Mouse (Mus musculus): ENCODE results near the gene Wfdc1.

GRCm38 (mm10) chr8:119713421-119713820, 47.3 kb downstream of the Wfdc1 start:
- TF ChIP-seq CHD2 (IDR thresholded peaks at IDR 0.05; ENCODE audit: low read length), result no peak
- no peak for TF ChIP-seq POLR2AphosphoS2 (IDR thresholded peaks at IDR 0.05; ENCODE audit: low read depth, low read length)
- TF ChIP-seq CTCF (conservative IDR thresholded peaks at IDR 0.05 in 1 of 2, IDR thresholded peaks at IDR 0.05 in 1 of 2; ENCODE audit: low read depth in 2 of 2, low read length in 2 of 2), result no peak
- no peak for TF ChIP-seq NELFE (IDR thresholded peaks at IDR 0.05; ENCODE audit: low read depth, low read length)
